Mouse (Mus musculus) megakaryocyte, embryonic 14.5 days (primary cell): ENCODE measurements at regions not wholly inside any gene's neighbourhood (a gene's known extent, or its start where the extent isn't known, plus 50 kb on each side); places are given as distances from the start of the nearest gene placed in this dataset.

ENCODE experiments used
- FLI1 ChIP-seq: IDR thresholded peaks from 2 replicates; pipeline ENCODE4 v1.6.1; 2012; ENCODE audit warnings: low read length, inconsistent platforms, mixed read lengths
- GATA1 ChIP-seq: IDR thresholded peaks from 3 replicates; pipeline ENCODE4 v1.6.1; 2012; ENCODE audit warnings: mixed read lengths, low read length, inconsistent platforms, borderline replicate concordance

GRCm38 (mm10) chr15:62240031-62240430 lies 1317.2 kb upstream of the A1bg start:
- TF ChIP-seq GATA1: no peak
- no peak for TF ChIP-seq FLI1
